Mouse (Mus musculus) testis, adult 2 months (tissue): Measurements from ENCODE around the gene Ugt1a6b. TPM values are rescaled to one million over a fixed set of nuclear protein-coding genes. Genes with fewer than 3 reads are reported as not detected.

Experiments
- H3K27ac ChIP-seq: fragments of 200-500 bp; 2 replicates; pipeline ENCODE4 v1.5.1; 2012; ENCODE audit warnings: low read depth, low read length; ENCODE audit not compliant: control insufficient read depth, insufficient read depth
- H3K27me3 ChIP-seq: fragments of 200-500 bp; 2 replicates; pipeline ENCODE4 v1.6.1; 2012; ENCODE audit warnings: mild to moderate bottlenecking, low read length, moderate library complexity; ENCODE audit not compliant: control insufficient read depth, insufficient read depth
- H3K36me3 ChIP-seq: fragments of 200-500 bp; 2 replicates; pipeline ENCODE4 v1.6.1; 2012; ENCODE audit warnings: mild to moderate bottlenecking, low read length; ENCODE audit not compliant: control insufficient read depth, insufficient read depth
- H3K4me1 ChIP-seq: fragments of 200-500 bp; 2 replicates; pipeline ENCODE4 v1.6.1; 2012; ENCODE audit warnings: low read length; ENCODE audit not compliant: control insufficient read depth, insufficient read depth
- H3K4me3 ChIP-seq: fragments of 200-500 bp; 2 replicates; pipeline ENCODE4 v1.5.1; 2012; ENCODE audit warnings: low read depth, mild to moderate bottlenecking, low read length, moderate library complexity, mixed read lengths; ENCODE audit not compliant: control insufficient read depth
- CTCF ChIP-seq: fragments of 200-500 bp; IDR thresholded peaks from 2 replicates; pipeline ENCODE4 v1.5.1; 2012; ENCODE audit warnings: low read depth, mild to moderate bottlenecking, inconsistent platforms, low read length, moderate library complexity; ENCODE audit not compliant: control insufficient read depth, insufficient read depth, insufficient replicate concordance
- POLR2A ChIP-seq: fragments of 200-500 bp; IDR thresholded peaks from 2 replicates; pipeline ENCODE4 v1.6.1; 2012; ENCODE audit warnings: low read depth, mild to moderate bottlenecking, inconsistent platforms, low read length, moderate library complexity; ENCODE audit not compliant: control insufficient read depth
- polyA plus RNA-seq: library from polyadenylated mRNA; depleted of rRNA; stranded (reverse); fragments of >200 nt; gene quantifications from 2 replicates; pipeline ENCODE4 v1.2.3, GENCODE M21; 2012

The Ugt1a6b gene
- polyA plus RNA-seq, 1 experiment = 7.4 TPM

GRCm38 (mm10) chr1:88234248-88234610 is 131.2 kb downstream of the Ugt1a6b start:
- H3K4me1 ChIP-seq = no peaks in the 10 kb centered on the region
- no peak overlapping the region for H3K4me3 ChIP-seq
- TF ChIP-seq CTCF (no peak), POLR2A (no peak)
- no peaks in the 10 kb centered on the region for H3K27me3 ChIP-seq
- H3K27ac ChIP-seq = no peak overlapping the region
- no peaks in the 10 kb centered on the region for H3K36me3 ChIP-seq

DNA sequence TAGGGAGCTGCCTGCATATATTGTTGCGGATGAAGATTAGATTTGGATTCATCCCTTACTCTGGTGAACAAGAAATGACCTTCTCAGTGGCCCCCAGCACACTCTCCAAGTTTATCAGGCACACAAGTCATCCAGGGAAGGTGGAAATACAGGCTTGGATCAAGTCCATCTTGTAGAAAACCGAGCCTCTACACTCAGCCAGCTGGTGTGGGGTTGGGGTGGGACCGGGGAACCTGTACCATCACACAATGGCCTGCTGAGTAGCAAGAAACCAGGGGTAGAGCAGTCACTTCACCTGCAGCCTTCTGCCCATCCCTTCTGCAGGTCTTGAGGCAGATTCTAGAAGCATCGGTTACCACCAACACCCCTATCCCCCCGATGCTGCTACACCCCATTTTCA is 131.6 kb downstream of the Ugt1a6b start:
- TF ChIP-seq POLR2A (no peak), CTCF (no peak)
- Histone ChIP-seq H3K4me3 (no peak overlapping the region), H3K27me3 (no peaks in the 10 kb centered on the region), H3K27ac (no peak overlapping the region), H3K36me3 (no peaks in the 10 kb centered on the region), H3K4me1 (no peaks in the 10 kb centered on the region)

DNA sequence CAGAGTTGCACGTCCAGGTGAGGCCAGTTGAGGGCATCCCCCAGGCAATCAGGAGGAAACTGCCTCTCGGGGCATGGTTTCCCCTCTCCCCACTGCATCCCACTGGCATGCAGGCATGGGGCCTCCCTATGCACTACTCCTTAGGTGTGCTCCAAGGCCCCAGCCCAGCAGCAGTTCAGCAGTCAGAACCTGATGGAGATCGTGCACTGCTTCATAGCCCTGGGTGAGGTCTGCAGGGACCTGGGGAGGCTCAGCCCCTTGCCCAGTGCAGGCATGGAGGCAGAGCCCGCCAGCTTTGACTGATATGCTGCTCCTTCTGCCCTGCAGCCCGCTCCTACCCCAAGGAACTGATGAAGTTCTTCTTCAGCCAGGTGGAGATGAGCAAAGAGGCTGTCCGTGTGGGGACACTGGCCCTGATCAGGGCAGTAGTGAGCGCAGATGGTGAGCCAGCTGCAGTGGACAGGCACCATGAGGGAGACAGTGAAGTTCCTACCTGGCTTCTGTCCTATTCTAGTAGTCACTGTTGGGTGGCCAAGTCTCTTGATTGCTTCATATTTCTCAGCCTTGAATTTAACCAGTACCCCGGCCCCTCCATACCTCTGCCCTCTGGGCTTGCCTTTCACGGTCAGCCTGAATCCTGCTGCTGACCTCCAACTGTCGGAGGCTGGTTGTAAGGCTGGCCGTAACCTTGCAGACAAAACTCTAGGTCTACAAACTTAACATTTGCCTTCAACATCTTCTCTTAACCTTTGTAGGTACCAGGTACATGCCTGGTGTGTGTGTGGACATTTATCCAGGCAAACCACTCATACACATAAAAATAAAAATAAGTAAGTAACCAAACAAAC is 132.2 kb downstream of the Ugt1a6b start:
- no peaks in the 10 kb centered on the region for H3K4me1 ChIP-seq
- H3K27ac ChIP-seq = no peak overlapping the region
- no peak overlapping the region for H3K4me3 ChIP-seq
- no peaks in the 10 kb centered on the region for H3K36me3 ChIP-seq
- H3K27me3 ChIP-seq = no peaks in the 10 kb centered on the region
- no peak for TF ChIP-seq POLR2A

GRCm38 (mm10) chr1:88235894-88236415 is 132.9 kb downstream of the Ugt1a6b start:
- Histone ChIP-seq H3K27me3 (no peaks in the 10 kb centered on the region), H3K36me3 (no peaks in the 10 kb centered on the region), H3K4me1 (no peaks in the 10 kb centered on the region), H3K27ac (no peak overlapping the region), H3K4me3 (no peak overlapping the region)
- TF ChIP-seq POLR2A (no peak), CTCF (no peak)

DNA sequence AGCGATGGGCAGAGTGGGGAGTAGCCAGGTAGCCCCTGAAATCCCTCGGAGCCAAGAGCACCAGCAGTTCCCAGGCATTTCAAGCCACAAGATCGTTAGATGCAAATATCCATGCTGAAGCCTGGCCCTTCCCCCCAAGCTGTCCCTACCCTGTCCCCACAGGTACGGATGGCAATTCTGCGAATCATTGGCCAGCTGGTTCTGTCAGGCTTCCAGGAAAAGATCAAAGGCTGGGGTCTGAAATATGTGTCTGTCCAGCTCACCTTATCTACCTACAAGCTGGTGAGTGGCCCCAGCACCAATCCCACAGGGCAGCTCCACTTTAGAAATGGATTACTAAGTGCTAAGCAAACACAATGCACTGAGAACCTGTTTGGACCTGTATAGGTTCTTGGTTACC is 134.3 kb downstream of the Ugt1a6b start:
- TF ChIP-seq CTCF = no peak
- H3K4me3 ChIP-seq = no peak overlapping the region
- H3K27ac ChIP-seq = no peak overlapping the region
- no peaks in the 10 kb centered on the region for H3K4me1 ChIP-seq
- H3K27me3 ChIP-seq = no peaks in the 10 kb centered on the region
- H3K36me3 ChIP-seq = no peaks in the 10 kb centered on the region

GRCm38 (mm10) chr1:88238771-88239170 is 135.7 kb downstream of the Ugt1a6b start:
- no peak overlapping the region for H3K27ac ChIP-seq
- H3K27me3 ChIP-seq = no peaks in the 10 kb centered on the region
- no peak overlapping the region for H3K4me3 ChIP-seq
- H3K4me1 ChIP-seq = no peaks in the 10 kb centered on the region
- TF ChIP-seq CTCF (no peak), POLR2A (no peak)
- H3K36me3 ChIP-seq = no peaks in the 10 kb centered on the region

- H3K27ac ChIP-seq = no peak overlapping the region
- TF ChIP-seq POLR2A (no peak), CTCF (no peak)
- H3K27me3 ChIP-seq = no peaks in the 10 kb centered on the region
- no peaks in the 10 kb centered on the region for H3K4me1 ChIP-seq
- no peak overlapping the region for H3K4me3 ChIP-seq
- no peaks in the 10 kb centered on the region for H3K36me3 ChIP-seq
These were observed 137.0 kb downstream of the Ugt1a6b start for GRCm38 (mm10) chr1:88240072-88240471.
